Mouse (Mus musculus) embryonic facial prominence, embryonic 10.5 days (tissue): ENCODE measurements at regions not wholly inside any gene's neighbourhood (a gene's known extent, or its start where the extent isn't known, plus 50 kb on each side); places are given as distances from the start of the nearest gene placed in this dataset.

Source experiments
- DNase-seq: peaks from one replicate; pipeline ENCODE4 v3.0.0-alpha.2; 2017; ENCODE audit warnings: low spot score
- H3K27ac ChIP-seq: fragments of 300-500 bp; sonication (generic); replicated peaks from 2 replicates; pipeline ENCODE4 v1.5.1; 2016; ENCODE audit warnings: mild to moderate bottlenecking
- H3K27me3 ChIP-seq: fragments of 300-500 bp; sonication (generic); replicated peaks from 2 replicates; pipeline ENCODE4 v1.6.1; 2016; ENCODE audit warnings: low read depth, mild to moderate bottlenecking; ENCODE audit not compliant: poor library complexity, severe bottlenecking
- H3K36me3 ChIP-seq: fragments of 300-500 bp; sonication (generic); replicated peaks from 2 replicates; pipeline ENCODE4 v1.6.1; 2016; ENCODE audit warnings: mild to moderate bottlenecking, moderate library complexity
- H3K4me1 ChIP-seq: fragments of 300-500 bp; sonication (generic); 2 replicates; pipeline ENCODE4 v1.6.1; 2016
- H3K4me3 ChIP-seq: fragments of 300-500 bp; sonication (generic); 2 replicates; pipeline ENCODE4 v1.5.1; 2016; ENCODE audit warnings: mild to moderate bottlenecking, moderate library complexity
- H3K9me3 ChIP-seq: fragments of 300-500 bp; sonication (generic); 2 replicates; pipeline ENCODE4 v1.6.1; 2016; ENCODE audit warnings: mild to moderate bottlenecking
- WGBS: fragments of 180-500 bp; shearing (Covaris S2); methylation state at CpG from one replicate; pipeline ENCODE4 v1.1.7; 2016; 5-methylcytosine and 5-hydroxymethylcytosine counted together

GRCm38 (mm10) chr15:7010966-7011695 lies 79.3 kb upstream of the Lifr start:
- H3K27me3 ChIP-seq: no peaks in the 10 kb centered on the region
- DNase-seq: no peak
- H3K9me3 ChIP-seq: no peaks in the 10 kb centered on the region
- 82% methylated on average over 4 of the region's 4 CpGs for WGBS
- no peaks in the 10 kb centered on the region for H3K36me3 ChIP-seq
- H3K4me1 ChIP-seq: peaks cover 12% of the 10 kb centered on the region; the same call in 1 of the 2 replicates
- H3K4me3 ChIP-seq: no peak overlapping the region
- no peak overlapping the region for H3K27ac ChIP-seq

DNA sequence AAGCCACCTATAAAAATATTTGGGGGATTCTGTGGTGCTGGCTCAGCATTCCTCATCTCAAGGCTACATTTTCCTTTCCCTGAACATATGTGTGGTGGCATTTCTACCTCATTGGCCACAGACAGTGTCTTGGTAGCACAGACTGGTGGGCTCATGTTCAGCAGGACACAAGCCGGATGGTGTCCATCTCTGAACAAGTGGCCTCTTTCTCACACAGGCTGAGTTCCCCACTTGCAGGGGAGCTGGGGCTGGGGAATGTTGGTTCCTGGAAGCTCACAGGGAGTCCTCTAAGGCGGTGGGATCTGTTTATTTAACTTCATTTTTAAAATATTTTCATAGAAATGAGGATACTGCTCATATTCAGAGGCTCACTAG lies 78.7 kb upstream of the Lifr start:
- no peak for DNase-seq
- Histone ChIP-seq H3K27me3 (no peaks in the 10 kb centered on the region), H3K36me3 (no peaks in the 10 kb centered on the region), H3K4me1 (peaks cover 12% of the 10 kb centered on the region; the same call in 1 of the 2 replicates), H3K4me3 (no peak overlapping the region), H3K27ac (no peak overlapping the region), H3K9me3 (no peaks in the 10 kb centered on the region)
- WGBS: 81% methylated on average over 2 of the region's 2 CpGs

DNA sequence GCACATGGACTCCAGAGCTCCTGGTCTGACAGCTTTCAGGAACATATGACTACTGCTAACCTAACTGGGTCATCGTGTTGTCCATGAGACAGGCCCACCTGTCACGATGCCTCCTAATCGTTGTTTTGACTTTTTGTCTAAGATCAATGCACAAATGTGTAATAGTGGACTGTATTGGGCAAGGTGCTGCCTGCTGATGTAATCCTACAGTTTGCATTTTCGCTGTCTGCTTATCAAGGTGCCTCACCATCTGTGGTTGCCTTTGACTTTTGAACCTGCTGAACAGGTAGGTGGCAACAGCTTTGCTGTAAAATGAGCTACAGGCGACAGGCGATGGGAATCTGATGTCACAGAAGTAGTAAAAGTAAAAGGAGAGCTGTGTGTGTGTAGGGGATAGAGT lies 78.0 kb upstream of the Lifr start:
- 90% methylated on average over 6 of the region's 6 CpGs for WGBS
- Histone ChIP-seq H3K27ac (no peak overlapping the region), H3K36me3 (no peaks in the 10 kb centered on the region), H3K27me3 (no peaks in the 10 kb centered on the region), H3K4me1 (peaks cover 12% of the 10 kb centered on the region; the same call in 1 of the 2 replicates), H3K4me3 (no peak overlapping the region), H3K9me3 (no peaks in the 10 kb centered on the region)
- no peak for DNase-seq

- no peaks in the 10 kb centered on the region for H3K27me3 ChIP-seq
- H3K27ac ChIP-seq: no peak overlapping the region
- H3K36me3 ChIP-seq: no peaks in the 10 kb centered on the region
- WGBS: 83% methylated on average over 5 of the region's 5 CpGs
- DNase-seq: no peak
- peaks cover 12% of the 10 kb centered on the region; the same call in 1 of the 2 replicates for H3K4me1 ChIP-seq
- H3K9me3 ChIP-seq: no peaks in the 10 kb centered on the region
- H3K4me3 ChIP-seq: no peak overlapping the region
These were observed 77.4 kb upstream of the Lifr start for GRCm38 (mm10) chr15:7013047-7013446.

DNA sequence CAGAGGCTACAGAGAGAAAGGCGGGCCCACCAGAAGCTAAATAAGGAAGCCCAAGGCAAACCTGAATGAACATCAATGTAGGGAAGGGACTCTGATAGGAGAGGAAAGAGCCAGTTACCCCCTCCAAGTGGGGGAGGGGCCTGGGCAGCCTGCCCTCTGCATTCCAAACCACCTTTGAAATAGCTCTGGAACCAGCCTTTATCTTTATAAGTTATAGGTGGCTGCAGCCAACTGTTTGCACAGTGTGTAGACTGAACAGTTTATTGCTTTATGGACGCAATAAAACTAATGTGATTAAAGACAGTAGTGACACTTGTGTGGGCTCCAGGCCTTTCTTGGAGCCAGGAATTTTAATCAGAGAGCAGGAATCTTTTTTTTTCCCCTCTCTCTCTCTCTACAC lies 75.4 kb upstream of the Lifr start:
- H3K4me3 ChIP-seq: no peak overlapping the region
- no peak overlapping the region for H3K27ac ChIP-seq
- no peaks in the 10 kb centered on the region for H3K27me3 ChIP-seq
- 79% methylated on average over 2 of the region's 2 CpGs for WGBS
- no peak for DNase-seq
- peaks cover 12% of the 10 kb centered on the region; the same call in 1 of the 2 replicates for H3K4me1 ChIP-seq
- H3K36me3 ChIP-seq: no peaks in the 10 kb centered on the region
- no peaks in the 10 kb centered on the region for H3K9me3 ChIP-seq

DNA sequence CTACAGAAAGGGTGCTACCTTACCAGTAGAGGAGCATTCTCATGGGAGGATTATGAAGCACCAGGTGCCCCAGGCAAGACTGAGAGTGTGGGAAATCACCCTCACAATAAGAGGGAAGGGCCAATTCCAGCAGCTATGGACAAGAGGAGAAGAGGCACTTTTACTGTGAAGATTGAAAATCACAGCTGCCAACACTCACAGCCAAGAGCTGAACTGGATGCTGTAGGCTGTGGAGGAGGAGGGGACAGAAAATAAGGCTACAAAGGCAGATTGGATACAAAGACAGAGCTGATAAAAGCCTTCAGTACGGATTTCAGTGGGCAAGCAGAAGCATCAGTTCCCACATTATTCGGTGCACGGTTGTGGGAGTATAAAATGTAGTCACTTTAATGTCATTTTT lies 74.4 kb upstream of the Lifr start:
- Histone ChIP-seq H3K4me3 (no peak overlapping the region), H3K4me1 (peaks cover 12% of the 10 kb centered on the region; the same call in 1 of the 2 replicates), H3K27me3 (no peaks in the 10 kb centered on the region), H3K36me3 (no peaks in the 10 kb centered on the region), H3K27ac (no peak overlapping the region), H3K9me3 (no peaks in the 10 kb centered on the region)
- no peak for DNase-seq
- WGBS: 78% methylated on average over 3 of the region's 3 CpGs

DNA sequence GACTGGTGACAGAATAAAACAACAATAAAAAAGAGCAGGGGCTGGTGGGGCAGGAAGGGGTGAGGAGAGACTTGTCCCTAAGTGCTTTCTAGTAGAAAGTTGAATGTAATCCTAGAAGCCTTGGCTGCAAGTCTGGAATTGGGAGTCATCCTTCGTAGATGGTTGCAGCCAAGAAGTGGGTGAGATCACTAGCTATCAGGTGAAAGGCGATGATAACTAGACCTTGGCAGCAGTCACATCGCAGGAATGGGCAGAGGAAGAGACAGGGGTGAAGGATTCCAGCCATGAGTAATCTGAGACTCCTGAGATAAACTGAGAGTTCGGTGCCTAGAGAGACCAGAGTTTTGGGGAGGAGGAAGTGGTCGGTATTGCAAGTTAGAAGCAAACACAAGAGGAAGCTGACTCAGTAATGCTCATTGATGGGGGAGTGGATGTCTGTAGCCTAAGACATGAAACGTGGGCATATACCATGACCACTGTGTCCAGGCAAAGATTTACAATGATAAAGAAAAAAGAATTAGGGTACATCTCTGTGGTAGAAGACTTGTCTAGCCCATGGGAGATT lies 73.1 kb upstream of the Lifr start:
- Histone ChIP-seq H3K4me1 (peaks cover 12% of the 10 kb centered on the region; the same call in 1 of the 2 replicates), H3K27ac (no peak overlapping the region), H3K36me3 (no peaks in the 10 kb centered on the region), H3K9me3 (no peaks in the 10 kb centered on the region), H3K4me3 (no peak overlapping the region), H3K27me3 (no peaks in the 10 kb centered on the region)
- 79% methylated on average over 6 of the region's 6 CpGs for WGBS
- no peak for DNase-seq

- no peaks in the 10 kb centered on the region for H3K36me3 ChIP-seq
- no peaks in the 10 kb centered on the region for H3K4me1 ChIP-seq
- no peak overlapping the region for H3K4me3 ChIP-seq
- H3K27ac ChIP-seq: no peak overlapping the region
- H3K27me3 ChIP-seq: no peaks in the 10 kb centered on the region
- no peak for DNase-seq
- H3K9me3 ChIP-seq: no peaks in the 10 kb centered on the region
These were observed 67.8 kb upstream of the Lifr start for GRCm38 (mm10) chr15:7022660-7023059.

DNA sequence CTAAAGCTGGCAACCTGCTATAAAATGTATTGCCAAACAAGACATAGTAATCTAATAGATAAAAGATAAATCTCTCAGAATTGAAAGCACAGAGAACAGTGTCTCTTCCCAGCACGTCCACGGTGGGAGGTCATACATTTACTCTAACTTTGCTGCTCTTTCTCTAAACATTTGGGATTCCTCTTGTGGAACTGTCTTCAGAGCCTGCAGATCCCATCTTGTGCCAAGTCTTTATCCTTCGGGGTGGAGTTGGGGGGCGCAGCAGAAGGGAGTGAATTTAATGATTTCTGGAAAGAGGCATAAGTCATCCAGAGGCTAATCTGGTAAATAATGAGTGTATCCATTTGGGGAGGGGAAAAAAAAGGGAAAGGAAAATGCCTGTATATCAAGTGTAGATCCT lies 65.2 kb upstream of the Lifr start:
- Histone ChIP-seq H3K27ac (no peak overlapping the region), H3K27me3 (no peaks in the 10 kb centered on the region), H3K4me3 (no peak overlapping the region), H3K9me3 (no peaks in the 10 kb centered on the region), H3K4me1 (no peaks in the 10 kb centered on the region), H3K36me3 (no peaks in the 10 kb centered on the region)
- WGBS: 90% methylated on average over 4 of the region's 4 CpGs
- no peak for DNase-seq

DNA sequence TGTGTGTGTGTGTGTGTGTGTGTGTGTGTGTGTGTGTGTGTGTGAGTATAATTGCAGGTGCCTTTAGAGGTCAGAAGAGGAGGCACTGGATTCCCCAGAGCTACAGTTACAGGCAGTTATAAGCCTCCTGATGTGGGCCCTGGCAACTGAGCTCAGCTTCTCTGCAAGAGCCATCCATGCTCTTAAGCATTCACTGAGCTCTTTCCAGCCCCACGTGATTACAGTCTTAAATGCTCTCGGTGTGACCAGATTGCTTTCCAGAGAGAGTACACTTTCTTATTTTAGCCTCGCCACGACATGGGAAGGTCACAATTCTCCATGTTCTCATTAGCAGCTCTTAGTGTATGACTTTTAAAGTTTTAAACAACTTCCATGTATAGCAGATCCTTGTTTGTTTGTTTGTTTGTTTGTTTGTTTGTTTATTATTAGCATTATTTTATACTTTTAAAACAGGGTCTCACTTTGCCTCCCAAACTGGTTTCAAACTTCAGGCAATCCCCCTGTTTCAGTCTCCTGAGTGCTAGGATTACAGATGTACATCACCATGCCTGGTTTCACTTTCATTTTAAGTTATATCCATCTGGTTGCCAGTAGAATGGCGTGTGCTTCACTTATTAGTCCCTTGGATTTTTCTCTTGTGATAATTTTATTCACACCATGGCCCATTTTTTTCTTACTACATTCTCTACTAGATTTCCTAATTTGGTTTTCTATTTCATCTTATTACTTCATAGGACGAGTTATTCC lies 58.9 kb upstream of the Lifr start:
- Histone ChIP-seq H3K9me3 (no peaks in the 10 kb centered on the region), H3K4me3 (no peak overlapping the region), H3K27me3 (no peaks in the 10 kb centered on the region), H3K36me3 (no peaks in the 10 kb centered on the region), H3K4me1 (0 out of 2 replicates have a peak, but pooled peaks cover 4% of the 10 kb centered on the region), H3K27ac (no peak overlapping the region)
- 68% methylated on average over 6 of the region's 6 CpGs for WGBS
- no peak for DNase-seq

- peaks cover 14% of the 10 kb centered on the region for H3K4me1 ChIP-seq
- H3K27ac ChIP-seq: no peak overlapping the region
- H3K9me3 ChIP-seq: no peaks in the 10 kb centered on the region
- no peak overlapping the region for H3K4me3 ChIP-seq
- no peak for DNase-seq
- no peaks in the 10 kb centered on the region for H3K36me3 ChIP-seq
- H3K27me3 ChIP-seq: no peaks in the 10 kb centered on the region; the same call in 1 of the 2 replicates
- WGBS: 89% methylated on average over 8 of the region's 8 CpGs
These were observed 52.9 kb upstream of the Lifr start for GRCm38 (mm10) chr15:7037475-7037874.

- Histone ChIP-seq H3K9me3 (no peaks in the 10 kb centered on the region), H3K36me3 (no peaks in the 10 kb centered on the region), H3K4me3 (no peak overlapping the region), H3K27ac (no peak overlapping the region), H3K27me3 (no peaks in the 10 kb centered on the region; the same call in 1 of the 2 replicates), H3K4me1 (peaks cover 22% of the 10 kb centered on the region)
- 92% methylated on average over 5 of the region's 5 CpGs for WGBS
- DNase-seq: no peak
These were observed 51.3 kb upstream of the Lifr start for GRCm38 (mm10) chr15:7039119-7039518.

DNA sequence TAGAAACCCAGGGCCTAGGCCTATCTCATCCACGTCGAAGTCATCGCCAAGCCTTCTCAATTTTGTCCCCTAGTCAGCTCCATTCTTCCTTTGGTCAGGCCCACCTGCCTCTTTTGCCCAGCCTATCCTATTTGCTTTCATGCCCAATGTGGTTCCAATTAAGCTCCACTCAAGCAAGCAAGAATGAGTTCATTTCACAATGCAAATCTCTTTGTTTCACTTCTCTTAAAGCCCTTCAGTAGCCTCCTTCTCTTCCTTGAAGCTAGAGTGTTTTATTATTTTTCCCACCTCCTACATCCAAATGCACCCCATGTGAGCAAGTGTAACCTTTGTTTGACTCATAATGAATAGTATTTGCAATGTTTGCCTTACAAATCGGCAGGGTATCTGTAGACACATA lies 50.6 kb upstream of the Lifr start:
- no peaks in the 10 kb centered on the region for H3K9me3 ChIP-seq
- H3K4me3 ChIP-seq: no peak overlapping the region
- H3K4me1 ChIP-seq: peaks cover 22% of the 10 kb centered on the region
- 82% methylated on average over 4 of the region's 4 CpGs for WGBS
- H3K27ac ChIP-seq: no peak overlapping the region; the same call in 1 of the 2 replicates
- no peaks in the 10 kb centered on the region for H3K36me3 ChIP-seq
- H3K27me3 ChIP-seq: no peaks in the 10 kb centered on the region; the same call in 1 of the 2 replicates
- DNase-seq: no peak
